Mouse (Mus musculus) C2C12 (cell line): Measurements from ENCODE around the gene Sdk1.

Experiments
- CEBPB ChIP-seq: IDR thresholded peaks from one replicate; pipeline ENCODE4 v1.6.1; 2011; ENCODE audit warnings: low read depth, mild to moderate bottlenecking, control low read depth, moderate library complexity
- CTCF ChIP-seq: IDR thresholded peaks from one replicate; pipeline ENCODE4 v1.5.1; 2011; ENCODE audit not compliant: control insufficient read depth, insufficient read depth, insufficient read length
- MYOG ChIP-seq: IDR thresholded peaks from one replicate; pipeline ENCODE4 v1.6.1; 2011; ENCODE audit not compliant: control insufficient read depth, insufficient read length; ENCODE audit errors: extremely low read depth

GRCm38 (mm10) chr5:142215981-142216380 lies 974.7 kb downstream of the Sdk1 start:
- TF ChIP-seq CTCF (no peak), MYOG (no peak), CEBPB (no peak)
